Mouse (Mus musculus) urinary bladder, postnatal 14 days (tissue): Measurements from ENCODE around the gene Il21.
A peak's percentile ranks its signal among the peaks of the same experiment; 100 is the strongest.

Experiments
- DNase-seq: peaks from one replicate; pipeline ENCODE4 v3.0.0; 2021; ENCODE audit warnings: low spot score

The Il21 gene

DNA sequence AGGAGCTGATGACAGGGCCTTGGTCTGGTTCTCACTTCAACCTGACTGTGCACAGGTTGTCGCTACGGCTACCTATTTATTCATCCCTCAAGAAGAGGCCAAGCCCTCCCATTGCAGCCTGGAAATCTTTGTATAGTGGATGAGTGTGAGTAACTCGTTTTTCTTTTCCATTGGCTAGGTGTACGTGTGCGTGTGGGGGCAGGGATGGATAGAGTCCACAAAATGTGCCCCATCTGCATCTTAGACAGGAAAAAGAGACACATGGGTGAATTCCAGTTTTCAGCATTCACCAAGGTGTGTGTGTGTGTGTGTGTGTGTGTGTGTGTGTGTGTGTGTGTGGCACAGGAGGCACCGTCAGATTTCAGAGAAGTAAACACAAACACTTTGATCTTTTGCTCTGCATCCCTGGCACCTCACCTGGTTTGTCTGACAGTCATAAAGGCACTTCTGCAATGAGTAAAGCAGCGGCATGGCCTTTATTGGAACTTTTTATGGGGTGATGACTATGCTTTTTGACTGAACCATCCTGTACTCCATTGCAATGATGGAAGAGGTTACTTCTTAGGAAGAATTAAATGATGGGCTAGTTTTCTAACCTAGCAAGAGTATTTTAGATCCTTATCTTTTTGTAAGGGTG lies at the start of gene Il21:
Gene Il21, minus strand, starts transcription at position 51 of the 637 bp plus-strand sequence.
- DNase-seq, result no peak

DNA sequence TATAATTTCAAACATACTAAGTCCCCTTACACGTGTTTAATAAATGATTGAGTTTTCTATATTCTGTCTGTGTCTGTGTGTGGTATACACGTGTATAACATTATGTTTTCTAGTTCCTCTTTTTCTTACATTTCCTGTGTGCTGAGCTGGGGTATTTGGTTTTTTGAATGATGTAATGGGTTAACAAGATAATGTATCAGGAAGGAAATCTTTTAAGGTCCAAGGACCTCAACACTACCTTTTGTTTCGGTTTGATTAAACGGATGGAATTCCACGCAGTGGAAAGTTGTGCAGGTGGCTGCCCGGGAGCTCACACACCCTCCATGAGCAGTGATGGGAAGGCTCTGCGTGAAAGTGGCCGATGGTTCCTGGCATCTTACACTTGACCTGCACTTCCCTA lies 48.4 kb upstream of the Il21 start:
- no peak for DNase-seq

GRCm38 (mm10) chr3:37280221-37280620 lies 47.8 kb upstream of the Il21 start:
- DNase-seq, result no peak

DNA sequence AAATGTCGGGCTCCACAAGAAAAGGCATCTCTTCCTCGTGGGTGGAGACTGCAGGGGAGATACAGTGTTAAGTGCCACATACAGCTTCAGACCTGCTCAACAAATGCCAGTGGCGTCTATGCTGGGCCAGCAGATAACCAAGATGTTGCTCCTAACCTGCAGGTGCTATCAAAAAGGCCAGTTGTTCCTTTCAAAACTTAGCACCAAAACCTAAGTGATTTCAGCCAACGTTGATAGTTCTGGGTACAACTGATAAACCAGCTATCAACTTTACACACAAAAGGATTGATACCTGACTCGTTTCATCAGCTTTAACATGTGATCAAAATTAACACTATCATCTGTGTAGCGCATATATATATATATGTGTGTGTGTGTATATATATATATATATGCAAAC lies 42.2 kb upstream of the Il21 start:
- DNase-seq, result no peak

GRCm38 (mm10) chr3:37273092-37273491 lies 40.7 kb upstream of the Il21 start:
- no peak for DNase-seq

- DNase-seq, result peak; percentile 53
Measured at GRCm38 (mm10) chr3:37271209-37271608, 38.8 kb upstream of the Il21 start.

- no peak for DNase-seq
Measured at GRCm38 (mm10) chr3:37269926-37270325, 37.5 kb upstream of the Il21 start.

- DNase-seq, result no peak
Measured at GRCm38 (mm10) chr3:37268338-37268737, 35.9 kb upstream of the Il21 start.

GRCm38 (mm10) chr3:37259331-37259999 lies 27.0 kb upstream of the Il21 start:
- DNase-seq, result no peak

GRCm38 (mm10) chr3:37257776-37258175 lies 25.3 kb upstream of the Il21 start:
- DNase-seq, result no peak

GRCm38 (mm10) chr3:37250967-37251366 lies 18.5 kb upstream of the Il21 start:
- no peak for DNase-seq

DNA sequence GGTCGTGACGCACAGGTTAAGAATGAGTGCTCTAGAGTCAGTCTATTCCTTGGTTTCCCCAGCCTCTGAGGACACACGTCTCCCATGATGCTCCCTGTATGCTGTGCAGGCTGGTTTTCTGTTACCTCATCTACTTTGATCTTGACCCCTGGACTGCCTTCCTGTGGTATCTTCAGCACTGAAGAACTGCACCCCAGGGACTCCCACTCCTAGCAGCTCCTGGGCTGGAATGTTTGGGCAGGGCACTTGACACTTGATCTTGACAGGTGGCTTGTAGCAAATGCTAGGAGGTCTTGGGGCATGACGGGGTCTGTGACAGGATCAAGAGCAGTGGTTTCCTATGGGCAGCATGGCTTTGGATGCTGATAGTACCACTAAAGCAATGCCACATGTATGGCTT lies 2.6 kb upstream of the Il21 start:
- DNase-seq, result no peak

GRCm38 (mm10) chr3:37231153-37231552 lies 1.3 kb downstream of the Il21 start:
- no peak for DNase-seq

GRCm38 (mm10) chr3:37229082-37229829 lies 3.2 kb downstream of the Il21 start:
- peak; percentile 18 for DNase-seq

DNA sequence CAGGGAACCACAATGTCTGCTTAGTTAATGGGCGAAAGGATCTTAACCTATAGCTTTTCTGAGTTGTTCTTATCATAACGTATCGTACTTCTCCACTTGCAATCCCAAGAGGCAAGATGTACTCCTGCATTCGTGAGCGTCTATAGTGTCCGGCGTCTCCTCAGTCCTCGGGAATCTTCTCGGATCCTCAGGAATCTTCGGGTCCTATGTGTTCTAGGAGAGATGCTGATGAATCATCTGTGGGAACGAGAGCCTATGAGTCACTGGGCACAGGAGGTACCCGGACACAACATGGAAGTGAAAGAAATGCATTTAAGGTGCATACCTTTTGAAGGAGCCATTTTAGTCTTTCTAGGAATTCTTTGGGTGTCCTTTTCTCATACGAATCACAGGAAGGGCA lies 7.3 kb downstream of the Il21 start:
- DNase-seq, result no peak

DNA sequence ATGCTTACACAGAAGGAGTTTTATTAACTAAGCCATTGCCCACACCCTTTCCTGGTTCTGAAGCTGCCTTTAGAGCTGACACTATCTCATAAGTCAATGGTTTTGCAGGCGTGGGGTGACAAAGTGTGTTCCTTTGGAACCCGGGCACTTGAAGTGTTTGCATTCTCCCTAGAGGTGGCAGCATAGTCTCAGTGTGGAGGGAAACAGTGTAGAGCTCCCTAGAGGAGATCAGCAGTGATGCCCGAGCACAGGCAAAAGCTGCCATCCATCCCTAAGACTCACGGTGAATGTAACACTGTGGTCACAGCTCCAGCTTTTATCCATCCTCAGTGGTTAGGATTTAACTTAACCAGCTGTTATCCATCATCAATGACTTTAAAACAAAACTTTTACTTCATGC lies 13.4 kb downstream of the Il21 start:
- peak; percentile 35 for DNase-seq

DNA sequence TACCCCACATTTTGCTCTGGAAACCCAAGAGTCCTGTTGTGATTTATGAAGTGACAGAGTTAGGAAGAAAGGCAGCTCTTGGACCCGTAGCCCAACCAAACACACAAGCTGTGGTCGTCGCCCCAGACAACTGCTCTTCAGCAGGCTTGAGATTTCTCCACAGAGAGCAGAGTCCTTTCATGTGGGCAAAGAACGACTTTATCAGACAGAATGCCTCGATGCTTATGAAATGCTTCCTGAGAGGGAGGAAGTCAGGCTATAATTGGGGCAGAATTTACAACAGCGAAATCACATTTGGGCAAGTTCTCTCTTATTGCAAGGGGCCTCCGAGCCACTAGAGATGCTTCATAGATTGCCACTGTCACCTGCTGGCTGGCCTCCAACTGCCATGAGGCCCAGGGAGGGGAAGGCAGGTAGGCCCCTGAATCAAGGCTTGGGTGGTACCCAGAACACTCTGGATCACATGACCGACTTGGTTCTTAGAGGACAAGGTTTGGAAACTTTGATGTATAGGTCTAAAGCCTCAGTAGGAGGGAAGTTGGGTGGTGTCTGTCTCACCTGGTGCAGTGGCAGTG lies 27.1 kb downstream of the Il21 start:
- DNase-seq, result no peak

DNA sequence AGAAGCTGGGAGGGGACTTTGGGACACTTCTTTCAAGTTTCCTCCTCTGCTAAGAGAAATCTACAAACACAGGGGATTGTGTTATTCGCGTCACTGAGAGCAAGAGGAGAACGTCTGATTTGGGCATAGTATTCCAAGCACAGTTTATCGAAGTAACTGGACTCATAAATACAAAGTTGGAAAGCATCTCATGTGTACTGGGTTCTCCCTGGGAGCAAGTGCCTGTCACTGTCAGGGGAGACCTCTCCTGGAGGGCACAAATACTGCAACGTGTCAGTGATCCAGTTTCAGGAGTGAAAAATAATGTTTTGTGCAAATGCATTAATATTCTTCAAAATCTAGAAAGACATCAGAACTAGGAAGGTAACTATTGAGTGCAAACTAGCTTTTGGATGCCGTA lies 27.9 kb downstream of the Il21 start:
- DNase-seq, result peak; percentile 42

DNA sequence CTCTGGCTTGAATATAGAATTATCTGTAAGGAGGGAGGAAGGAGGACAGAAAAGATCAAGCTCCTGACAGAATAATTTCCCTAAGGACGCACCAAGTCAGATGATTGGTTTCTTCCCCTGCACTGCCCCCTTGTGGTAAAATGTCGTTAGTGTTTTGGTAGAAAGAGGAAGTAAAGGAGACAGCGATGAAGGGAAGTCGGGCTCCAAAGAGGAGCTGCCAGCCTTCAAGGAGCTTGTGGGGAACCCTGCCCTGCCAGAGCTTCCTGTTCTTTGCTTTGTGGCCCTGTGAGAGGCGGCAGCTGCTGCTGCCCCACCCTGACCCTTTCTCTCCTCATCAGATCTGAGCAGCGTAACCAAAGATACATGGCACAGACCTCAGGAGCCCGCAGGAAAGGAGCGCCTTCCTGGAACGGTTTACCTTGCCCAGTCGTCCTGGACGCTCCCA lies 28.4 kb downstream of the Il21 start:
- DNase-seq, result peak; percentile 85

GRCm38 (mm10) chr3:37202856-37203255 lies 29.6 kb downstream of the Il21 start:
- DNase-seq, result no peak

GRCm38 (mm10) chr3:37201122-37201916 lies 31.1 kb downstream of the Il21 start:
- peak; percentile 59 for DNase-seq

GRCm38 (mm10) chr3:37198302-37198701 lies 34.1 kb downstream of the Il21 start:
- DNase-seq, result no peak
